Mouse (Mus musculus) embryonic fibroblast, embryonic 13.5 days (primary cell): Measurements from ENCODE around the gene Sycp1.

Experiments
- CTCF ChIP-seq: IDR thresholded peaks from 2 replicates; pipeline ENCODE4 v1.5.1; 2011; ENCODE audit warnings: mild to moderate bottlenecking, control low read depth, low read length, moderate library complexity, borderline replicate concordance; ENCODE audit not compliant: insufficient read depth
- POLR2A ChIP-seq: IDR thresholded peaks from 2 replicates; pipeline ENCODE4 v1.6.1; 2011; ENCODE audit warnings: low read depth, mild to moderate bottlenecking, control low read depth, low read length, moderate library complexity

GRCm38 (mm10) chr3:102946312-102946711, 10.4 kb upstream of the Sycp1 start:
- TF ChIP-seq CTCF (no peak), POLR2A (no peak)
